Mouse (Mus musculus) CD4-positive, CD25-positive, alpha-beta regulatory T cell, adult 4 months (primary cell): Measurements from ENCODE around the gene Shisa5. TPM values are rescaled to one million over a fixed set of nuclear protein-coding genes. Genes with fewer than 3 reads are reported as not detected.

Source experiments
- ATAC-seq: one replicate; pipeline ENCODE4 v1.8.0; 2017
- polyA plus RNA-seq, 2 experiments: library from polyadenylated mRNA; unstranded; fragments of 100-300 nt; shearing (Covaris generic); gene quantifications; one replicate each; pipeline ENCODE4 v1.2.1; 2017

The Shisa5 gene
- polyA plus RNA-seq, 2 experiments from 2014 or later: 3,771 to 6,921 TPM

GRCm38 (mm10) chr9:109093786-109094552 lies 55.6 kb downstream of the Shisa5 start:
- no peak for ATAC-seq

- ATAC-seq: peak; percentile 35
These were observed 56.3 kb downstream of the Shisa5 start for GRCm38 (mm10) chr9:109094553-109095136.

- peak; percentile 59 for ATAC-seq
These were observed 57.0 kb downstream of the Shisa5 start, which contains the start of gene Plxnb1 for GRCm38 (mm10) chr9:109095137-109095982. Gene Plxnb1 (plus strand): TSS chr9:109095389.

- ATAC-seq: no peak
These were observed 57.9 kb downstream of the Shisa5 start for GRCm38 (mm10) chr9:109096251-109096661.

- ATAC-seq: no peak
These were observed 58.5 kb downstream of the Shisa5 start for GRCm38 (mm10) chr9:109096856-109097255.

- no peak for ATAC-seq
These were observed 58.9 kb downstream of the Shisa5 start for GRCm38 (mm10) chr9:109097291-109097690.

GRCm38 (mm10) chr9:109097831-109098230 lies 59.5 kb downstream of the Shisa5 start:
- ATAC-seq: no peak

- ATAC-seq: no peak
These were observed 60.0 kb downstream of the Shisa5 start for GRCm38 (mm10) chr9:109098366-109098765.

GRCm38 (mm10) chr9:109098969-109099368 lies 60.6 kb downstream of the Shisa5 start:
- ATAC-seq: no peak

GRCm38 (mm10) chr9:109100307-109100928 lies 62.1 kb downstream of the Shisa5 start:
- ATAC-seq: no peak

GRCm38 (mm10) chr9:109101933-109102445 lies 63.6 kb downstream of the Shisa5 start:
- ATAC-seq: no peak

GRCm38 (mm10) chr9:109102541-109102940 lies 64.2 kb downstream of the Shisa5 start:
- no peak for ATAC-seq

GRCm38 (mm10) chr9:109103250-109103649 lies 64.9 kb downstream of the Shisa5 start:
- no peak for ATAC-seq

GRCm38 (mm10) chr9:109104083-109104482 lies 65.7 kb downstream of the Shisa5 start:
- no peak for ATAC-seq

GRCm38 (mm10) chr9:109105011-109105410 lies 66.6 kb downstream of the Shisa5 start:
- no peak for ATAC-seq

GRCm38 (mm10) chr9:109105648-109106047 lies 67.3 kb downstream of the Shisa5 start:
- ATAC-seq: no peak

- no peak for ATAC-seq
These were observed 69.0 kb downstream of the Shisa5 start for GRCm38 (mm10) chr9:109107341-109107740.

Other genes with a start within 250 kb of the Shisa5 start
- 1 to 10 TPM; 7.5 to 7.8 TPM for gene Nckipsd, start 230.2 kb upstream of the Shisa5 start, polyA plus RNA-seq
- under 1 TPM in 1 of 2 experiments, not detected in 1; 0.05 TPM for gene Celsr3, start 212.2 kb upstream of the Shisa5 start, polyA plus RNA-seq
- 10 to 100 TPM in 1 of 2 experiments, 1 to 10 TPM in 1; 8.2 to 24.2 TPM for gene Slc26a6, start 185.3 kb upstream of the Shisa5 start, polyA plus RNA-seq
- under 1 TPM in 1 of 2 experiments, not detected in 1; 0.46 TPM for gene Tmem89, start 123.9 kb upstream of the Shisa5 start, polyA plus RNA-seq
- 100 to 1,000 TPM; 182 to 369 TPM for gene Uqcrc1, start 101.9 kb upstream of the Shisa5 start, polyA plus RNA-seq
- gene Col7a1, start 85.0 kb upstream of the Shisa5 start, polyA plus RNA-seq: not detected
- gene Ucn2, start 52.6 kb upstream of the Shisa5 start, polyA plus RNA-seq: not detected
- gene Pfkfb4, start 46.8 kb upstream of the Shisa5 start, polyA plus RNA-seq: 10 to 100 TPM in 1 of 2 experiments, 1 to 10 TPM in 1; 6.1 to 12.7 TPM
- gene Trex1, start 21.2 kb downstream of the Shisa5 start, polyA plus RNA-seq: 10 to 100 TPM; 36.2 to 61.7 TPM
- gene Atrip, start 35.6 kb downstream of the Shisa5 start, polyA plus RNA-seq: 10 to 100 TPM; 23.4 to 32.1 TPM
- gene Ccdc51, start 43.9 kb downstream of the Shisa5 start, polyA plus RNA-seq: 10 to 100 TPM; 13.5 to 16.0 TPM
- 100 to 1,000 TPM; 679 to 933 TPM for gene Tma7, start 44.0 kb downstream of the Shisa5 start, polyA plus RNA-seq
- gene Plxnb1, start 56.8 kb downstream of the Shisa5 start, polyA plus RNA-seq: 1 to 10 TPM in 1 of 2 experiments, under 1 TPM in 1; 0.94 to 1.2 TPM
- gene Fbxw21, start 123.5 kb downstream of the Shisa5 start, polyA plus RNA-seq: not detected
- not detected for gene Fbxw13, start 157.4 kb downstream of the Shisa5 start, polyA plus RNA-seq
- not detected for gene Fbxw20, start 196.2 kb downstream of the Shisa5 start, polyA plus RNA-seq
- gene Fbxw14, start 249.1 kb downstream of the Shisa5 start, polyA plus RNA-seq: not detected